Mouse (Mus musculus): ENCODE data around the gene Peli2. TPM values are rescaled to one million over a fixed set of nuclear protein-coding genes. Genes with fewer than 3 reads are reported as not detected.

The Peli2 gene
- total and polyA plus RNA-seq, 3 experiments: not detected

GRCm38 (mm10) chr14:48278291-48278690, 157.7 kb downstream of the Peli2 start:
- TF ChIP-seq ZNF384 (IDR thresholded peaks at IDR 0.05; ENCODE audit: low read depth, low read length) (no peak), MYC (IDR thresholded peaks at IDR 0.05; ENCODE audit: low read depth, low read length) (no peak), BHLHE40 (IDR thresholded peaks at IDR 0.05; ENCODE audit: low read depth, low read length) (no peak), SIN3A (IDR thresholded peaks at IDR 0.05; ENCODE audit: low read length) (no peak), UBTF (IDR thresholded peaks at IDR 0.05; ENCODE audit: low read depth, low read length) (no peak), JUN (IDR thresholded peaks at IDR 0.05; ENCODE audit: insufficient read depth, low read depth, low read length) (no peak), ZC3H11A (IDR thresholded peaks at IDR 0.05; ENCODE audit: low read depth, low read length) (no peak), CTCF (conservative IDR thresholded peaks at IDR 0.05 in 1 of 2, IDR thresholded peaks at IDR 0.05 in 1 of 2; ENCODE audit: low read depth in 2 of 2, low read length in 2 of 2) (no peak), POLR2AphosphoS2 (IDR thresholded peaks at IDR 0.05; ENCODE audit: low read depth, low read length) (no peak), EP300 (IDR thresholded peaks at IDR 0.05; ENCODE audit: low read length) (no peak), ELF1 (IDR thresholded peaks at IDR 0.05; ENCODE audit: low read depth, low read length) (no peak)
- Histone ChIP-seq H3K4me1 (ENCODE audit: control insufficient read depth in 1 of 2, insufficient read depth in 2 of 2) (no peaks in the 10 kb centered on the region), H3K27ac (ENCODE audit: insufficient read depth, low read depth) (no peak overlapping the region), H3K36me3 (replicated peaks in 1 of 2; ENCODE audit: control insufficient read depth in 1 of 2, insufficient read depth in 1 of 2, low read length in 1 of 2) (no peaks in the 10 kb centered on the region), H3K4me2 (ENCODE audit: insufficient read depth, low read depth, poor library complexity, severe bottlenecking) (no peak overlapping the region), H3K4me3 (replicated peaks in 1 of 3; ENCODE audit: low read depth in 2 of 3, low read length in 2 of 3, poor library complexity in 1 of 3) (no peak overlapping the region), H3K79me2 (replicated peaks; ENCODE audit: control insufficient read depth, extremely low read depth, insufficient read depth, poor library complexity, severe bottlenecking) (no peaks in the 10 kb centered on the region), H3K9me3 (replicated peaks; ENCODE audit: low read length) (peaks cover 3% of the 10 kb centered on the region), H3K9ac (ENCODE audit: insufficient read depth, low read depth) (no peak overlapping the region), H3K27me3 (replicated peaks) (no peaks in the 10 kb centered on the region)
- DNase-seq (ENCODE audit: extremely low read depth): no peak
- in situ Hi-C loops (cut with MboI; ENCODE audit: low pct_ligation_motif_present, low pct_unique_long_range_greater_than_20kb, low sequenced_read_pairs) (no loop called here), dilution Hi-C loops (cut with MboI; ENCODE audit: extremely low pct_ligation_motif_present, extremely low pct_unique_long_range_greater_than_20kb, low sequenced_read_pairs) (no loop called here)

DNA sequence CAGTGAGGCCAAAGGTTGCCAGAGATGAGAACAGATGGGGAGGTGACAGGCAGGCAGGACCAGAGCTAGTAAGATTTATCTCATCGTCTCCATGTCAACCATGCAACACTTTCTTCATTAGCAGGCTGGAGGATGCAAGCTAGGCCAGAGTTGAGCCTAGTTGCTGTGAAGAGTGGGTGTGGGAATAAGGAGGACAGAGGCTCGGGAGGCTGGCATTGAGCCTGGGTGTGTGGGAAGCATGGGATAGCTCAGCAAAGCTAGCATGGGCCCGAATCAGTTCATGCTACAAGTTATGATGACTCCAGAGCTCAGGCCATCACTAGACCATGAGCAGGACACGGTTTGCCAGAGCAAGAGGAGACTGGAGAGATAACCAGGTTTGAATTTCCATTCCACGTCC, 166.3 kb downstream of the Peli2 start:
- Histone ChIP-seq H3K27me3 (replicated peaks) (no peaks in the 10 kb centered on the region), H3K27ac (ENCODE audit: insufficient read depth, low read depth) (no peak overlapping the region), H3K4me3 (replicated peaks in 1 of 3; ENCODE audit: low read depth in 2 of 3, low read length in 2 of 3, poor library complexity in 1 of 3) (no peak overlapping the region), H3K79me2 (replicated peaks; ENCODE audit: control insufficient read depth, extremely low read depth, insufficient read depth, poor library complexity, severe bottlenecking) (no peaks in the 10 kb centered on the region), H3K9me3 (replicated peaks; ENCODE audit: low read length) (no peaks in the 10 kb centered on the region), H3K4me1 (ENCODE audit: control insufficient read depth in 1 of 2, insufficient read depth in 2 of 2) (no peaks in the 10 kb centered on the region), H3K4me2 (ENCODE audit: insufficient read depth, low read depth, poor library complexity, severe bottlenecking) (no peak overlapping the region), H3K36me3 (replicated peaks in 1 of 2; ENCODE audit: control insufficient read depth in 1 of 2, insufficient read depth in 1 of 2, low read length in 1 of 2) (no peaks in the 10 kb centered on the region), H3K9ac (ENCODE audit: insufficient read depth, low read depth) (no peak overlapping the region)
- in situ Hi-C loops (cut with MboI; ENCODE audit: low pct_ligation_motif_present, low pct_unique_long_range_greater_than_20kb, low sequenced_read_pairs): no loop called here
- dilution Hi-C loops (cut with MboI; ENCODE audit: extremely low pct_ligation_motif_present, extremely low pct_unique_long_range_greater_than_20kb, low sequenced_read_pairs): no loop called here
- TF ChIP-seq POLR2AphosphoS2 (IDR thresholded peaks at IDR 0.05; ENCODE audit: low read depth, low read length): no peak
- no peak for TF ChIP-seq CTCF (conservative IDR thresholded peaks at IDR 0.05 in 1 of 2, IDR thresholded peaks at IDR 0.05 in 1 of 2; ENCODE audit: low read depth in 2 of 2, low read length in 2 of 2)
- no peak for TF ChIP-seq ZMIZ1 (IDR thresholded peaks at IDR 0.05; ENCODE audit: low read depth, low read length)
- DNase-seq (ENCODE audit: extremely low read depth): no peak

- no peaks in the 10 kb centered on the region for H3K79me2 ChIP-seq (replicated peaks; ENCODE audit: control insufficient read depth, extremely low read depth, insufficient read depth, poor library complexity, severe bottlenecking)
- H3K27ac ChIP-seq (ENCODE audit: insufficient read depth, low read depth): no peak overlapping the region
- in situ Hi-C loops (cut with MboI; ENCODE audit: low pct_ligation_motif_present, low pct_unique_long_range_greater_than_20kb, low sequenced_read_pairs) (no loop called here), dilution Hi-C loops (cut with MboI; ENCODE audit: extremely low pct_ligation_motif_present, extremely low pct_unique_long_range_greater_than_20kb, low sequenced_read_pairs) (no loop called here)
- no peak overlapping the region for H3K4me3 ChIP-seq (replicated peaks in 1 of 3; ENCODE audit: low read depth in 2 of 3, low read length in 2 of 3, poor library complexity in 1 of 3)
- H3K9me3 ChIP-seq (replicated peaks; ENCODE audit: low read length): no peaks in the 10 kb centered on the region
- H3K36me3 ChIP-seq (replicated peaks in 1 of 2; ENCODE audit: control insufficient read depth in 1 of 2, insufficient read depth in 1 of 2, low read length in 1 of 2): no peaks in the 10 kb centered on the region
- no peak for DNase-seq (ENCODE audit: extremely low read depth)
- no peak overlapping the region for H3K9ac ChIP-seq (ENCODE audit: insufficient read depth, low read depth)
- H3K27me3 ChIP-seq (replicated peaks): no peaks in the 10 kb centered on the region
- no peaks in the 10 kb centered on the region for H3K4me1 ChIP-seq (ENCODE audit: control insufficient read depth in 1 of 2, insufficient read depth in 2 of 2)
- TF ChIP-seq ZMIZ1 (IDR thresholded peaks at IDR 0.05; ENCODE audit: low read depth, low read length) (no peak), ETS1 (conservative IDR thresholded peaks at IDR 0.05; ENCODE audit: low read depth, low read length) (no peak), ZKSCAN1 (IDR thresholded peaks at IDR 0.05; ENCODE audit: borderline replicate concordance, low read depth, low read length) (no peak), MAFK (IDR thresholded peaks at IDR 0.05; ENCODE audit: insufficient replicate concordance, low read length) (no peak), ZNF384 (IDR thresholded peaks at IDR 0.05; ENCODE audit: low read depth, low read length) (no peak), KAT2A (IDR thresholded peaks at IDR 0.05; ENCODE audit: insufficient replicate concordance, low read length) (no peak), PAX5 (IDR thresholded peaks at IDR 0.05; ENCODE audit: low read length) (no peak), TBP (conservative IDR thresholded peaks at IDR 0.05; ENCODE audit: low read depth, low read length) (no peak), MEF2A (IDR thresholded peaks at IDR 0.05; ENCODE audit: borderline replicate concordance, low read depth, low read length) (no peak), EP300 (IDR thresholded peaks at IDR 0.05; ENCODE audit: low read length) (no peak), CHD2 (IDR thresholded peaks at IDR 0.05; ENCODE audit: low read length) (no peak), MAZ (IDR thresholded peaks at IDR 0.05; ENCODE audit: low read depth, low read length) (no peak)
- H3K4me2 ChIP-seq (ENCODE audit: insufficient read depth, low read depth, poor library complexity, severe bottlenecking): no peak overlapping the region
Observed at GRCm38 (mm10) chr14:48287581-48287980, 167.0 kb downstream of the Peli2 start.
